Mouse (Mus musculus) forebrain, postnatal 0 days (tissue): ENCODE data around the gene Zfp280b. TPM values are rescaled to one million over a fixed set of nuclear protein-coding genes. Genes with fewer than 3 reads are reported as not detected.
"Not testable (repeated sequence)": the region's sequence is repeated elsewhere in the genome, so short reads cannot be mapped to it uniquely, and the experiment has no call there.

ENCODE experiments used
- ATAC-seq: fragments of 200-750 bp; cut with Nextera tagmentation; 2 replicates; pipeline ENCODE4 v1.8.0; 2017; ENCODE audit warnings: mild to moderate bottlenecking, moderate library complexity
- DNase-seq: peaks from one replicate; pipeline ENCODE4 v3.0.0-alpha.2; 2015
- H3K27ac ChIP-seq: fragments of 300-500 bp; sonication (generic); 2 replicates; pipeline ENCODE4 v1.5.1; 2014; ENCODE audit warnings: low read depth, mild to moderate bottlenecking, antibody characterized with exemption, low read length, moderate library complexity, mixed read lengths
- H3K27me3 ChIP-seq: fragments of 300-500 bp; sonication (generic); 2 replicates; pipeline ENCODE4 v1.6.1; 2014; ENCODE audit warnings: mild to moderate bottlenecking, low read length, mixed read lengths; ENCODE audit not compliant: insufficient read depth
- H3K36me3 ChIP-seq: fragments of 300-500 bp; sonication (generic); 2 replicates; pipeline ENCODE4 v1.6.1; 2014; ENCODE audit warnings: mild to moderate bottlenecking, moderate library complexity; ENCODE audit not compliant: insufficient read depth
- H3K4me1 ChIP-seq: fragments of 300-500 bp; sonication (generic); 2 replicates; pipeline ENCODE4 v1.6.1; 2014; ENCODE audit warnings: antibody characterized with exemption; ENCODE audit not compliant: insufficient read depth
- H3K4me2 ChIP-seq: fragments of 300-500 bp; sonication (generic); 2 replicates; pipeline ENCODE4 v1.6.1; 2014; ENCODE audit warnings: low read depth, mild to moderate bottlenecking, moderate library complexity
- H3K4me3 ChIP-seq: fragments of 300-500 bp; sonication (generic); 2 replicates; pipeline ENCODE4 v1.5.1; 2014; ENCODE audit warnings: low read depth, low read length, mixed read lengths
- H3K9ac ChIP-seq: fragments of 300-500 bp; sonication (generic); 2 replicates; pipeline ENCODE4 v1.6.1; 2014; ENCODE audit warnings: mild to moderate bottlenecking
- H3K9me3 ChIP-seq: fragments of 300-500 bp; sonication (generic); 2 replicates; pipeline ENCODE4 v1.6.1; 2016; ENCODE audit warnings: low read length
- CTCF ChIP-seq: sonication (generic); IDR thresholded peaks from 2 replicates; pipeline ENCODE4 v1.5.1; 2016; ENCODE audit warnings: antibody characterized with exemption, control low read depth, low read depth
- WGBS: fragments of 180-500 bp; shearing (Covaris S2); extraction: QIAGEN DNeasy Blood & Tissue Kit; methylation state at CpG from one replicate; pipeline ENCODE4 v1.1.7; 2014; 5-methylcytosine and 5-hydroxymethylcytosine counted together
- polyA plus RNA-seq: library from polyadenylated mRNA; unstranded; fragments of >200 nt; fragmentation: Nextera tagmentation; extraction: Ambion mirVana; gene quantifications from 2 replicates; pipeline ENCODE4 v1.2.1, GENCODE M21; 2015
- total RNA-seq: library from RNA; depleted of rRNA; stranded (reverse); fragments of >200 nt; gene quantifications from 2 replicates; pipeline ENCODE4 v1.2.3, GENCODE M21; 2014; rRNA removed

The Zfp280b gene
- total RNA-seq (5.8 and 7.9 TPM in 2 replicates), polyA plus RNA-seq (7.7 and 9.0 TPM in 2 replicates)

DNA sequence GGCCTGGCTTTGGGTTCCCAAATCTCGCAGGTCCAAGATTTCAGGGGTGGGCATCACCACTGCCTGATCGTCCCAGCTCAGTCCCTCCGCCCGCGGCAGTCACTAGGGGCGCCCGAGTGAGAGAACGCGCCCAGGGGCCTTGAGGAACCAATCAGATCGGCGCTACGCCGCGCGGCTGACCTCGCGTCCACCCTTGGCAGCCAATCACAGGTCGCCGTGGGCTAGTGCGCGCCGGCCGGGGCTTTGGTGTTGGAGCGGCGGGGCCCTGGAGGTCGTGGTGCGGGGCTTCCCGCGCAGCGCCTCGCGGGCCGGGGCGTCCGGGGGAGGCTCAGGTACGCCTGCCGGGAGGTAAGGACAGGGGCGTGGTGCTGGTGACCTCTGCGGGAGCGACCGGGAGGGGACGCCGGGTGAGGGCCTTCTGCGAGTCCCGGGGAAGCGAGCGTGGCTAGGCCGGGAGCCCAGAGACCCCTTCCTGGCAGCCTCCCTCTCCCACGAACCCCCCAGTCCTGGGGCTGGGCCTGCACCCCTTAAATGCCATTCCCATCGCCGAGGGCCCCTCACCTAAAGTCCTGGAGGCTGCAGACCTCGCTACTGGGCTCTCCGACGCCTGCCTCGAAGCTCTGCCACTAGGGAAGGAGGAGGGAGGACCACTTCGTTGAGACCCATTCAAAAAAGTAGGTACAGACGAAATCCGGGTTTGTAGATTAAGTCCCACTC, at the start of gene Zfp280b:
Zfp280b (plus strand) TSS at position 249 of the 717 bp plus-strand sequence.
- peak within 1 kb of the TSS; percentile 73 for H3K27ac ChIP-seq
- H3K27me3 ChIP-seq = no peaks in the 10 kb centered on the region
- peak within 1 kb of the TSS; percentile 69 for H3K4me3 ChIP-seq
- ATAC-seq (peak; percentile 99), DNase-seq (peak; percentile 96)
- H3K9me3 ChIP-seq = no peaks in the 10 kb centered on the region
- peaks cover 8% of the 10 kb centered on the region; the same call in 1 of the 2 replicates for H3K4me1 ChIP-seq
- peak within 1 kb of the TSS; percentile 91 for H3K9ac ChIP-seq
- peak; percentile 79 for TF ChIP-seq CTCF
- 2% methylated on average over 55 of the region's 58 CpGs for WGBS
- H3K4me2 ChIP-seq = peak within 1 kb of the TSS; percentile 82
- H3K36me3 ChIP-seq = peaks cover 5% of the 10 kb centered on the region; the same call in 1 of the 2 replicates

- no peak overlapping the region for H3K27ac ChIP-seq
- peak; percentile 20; the same call in 1 of the 2 replicates for ATAC-seq
- no peak overlapping the region for H3K4me2 ChIP-seq
- no peaks in the 10 kb centered on the region for H3K27me3 ChIP-seq
- no peak for DNase-seq
- H3K4me1 ChIP-seq = no peaks in the 10 kb centered on the region
- H3K36me3 ChIP-seq = no peaks in the 10 kb centered on the region
- 55% methylated on average over 4 of the region's 4 CpGs for WGBS
- TF ChIP-seq CTCF = no peak
- H3K9ac ChIP-seq = no peak overlapping the region
- H3K4me3 ChIP-seq = no peak overlapping the region
- no peaks in the 10 kb centered on the region for H3K9me3 ChIP-seq
These were observed 41.9 kb upstream of the Zfp280b start for GRCm38 (mm10) chr10:75990430-75991042.

DNA sequence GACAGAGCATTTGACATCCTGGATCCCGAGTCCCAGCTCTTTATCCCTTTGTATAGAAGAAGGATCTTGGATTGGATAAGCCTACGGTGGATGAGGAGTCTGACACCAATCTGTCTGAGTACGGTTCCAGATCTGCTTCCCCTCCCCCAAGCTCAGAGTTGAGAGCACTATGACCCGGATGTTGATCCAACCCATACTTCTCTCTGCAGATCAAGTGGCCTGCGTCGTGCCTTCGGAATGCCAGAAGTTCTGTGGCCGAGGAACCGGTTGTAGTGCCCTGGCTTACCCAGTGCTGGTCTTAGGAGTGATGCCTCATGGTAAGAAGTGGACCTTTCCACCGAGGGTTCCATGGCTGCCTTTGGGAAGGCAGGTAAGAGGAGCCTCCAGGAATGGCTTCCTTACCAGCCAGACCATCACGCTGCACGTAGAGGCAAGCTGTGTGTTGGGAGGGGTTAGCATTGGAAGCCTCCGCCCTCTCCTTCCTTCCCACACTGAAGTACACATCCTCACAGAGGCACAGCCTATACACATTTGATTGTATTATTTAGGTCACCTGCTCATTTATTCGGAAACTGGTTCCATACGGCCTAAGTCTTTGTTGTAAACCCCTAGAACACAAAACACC, 38.7 kb upstream of the Zfp280b start:
- no peaks in the 10 kb centered on the region for H3K36me3 ChIP-seq
- DNase-seq (no peak), ATAC-seq (no peak)
- H3K4me1 ChIP-seq = no peaks in the 10 kb centered on the region
- no peak overlapping the region for H3K4me2 ChIP-seq
- 91% methylated on average over 15 of the region's 15 CpGs for WGBS
- no peak overlapping the region for H3K9ac ChIP-seq
- no peak for TF ChIP-seq CTCF
- H3K9me3 ChIP-seq = no peaks in the 10 kb centered on the region
- no peak overlapping the region for H3K27ac ChIP-seq
- no peaks in the 10 kb centered on the region for H3K27me3 ChIP-seq
- no peak overlapping the region for H3K4me3 ChIP-seq

GRCm38 (mm10) chr10:75994531-75995210, 37.8 kb upstream of the Zfp280b start:
- H3K27ac ChIP-seq, H3K9ac ChIP-seq, H3K36me3 ChIP-seq, H3K4me3 ChIP-seq, H3K9me3 ChIP-seq, H3K4me1 ChIP-seq, H3K4me2 ChIP-seq, H3K27me3 ChIP-seq: not testable (repeated sequence)
- ATAC-seq = peak; percentile 84
- DNase-seq = peak; percentile 59
- 54% methylated on average over 12 of the region's 13 CpGs for WGBS

- H3K27me3 ChIP-seq = no peaks in the 10 kb centered on the region
- H3K9ac ChIP-seq = no peak overlapping the region
- H3K36me3 ChIP-seq = no peaks in the 10 kb centered on the region
- ATAC-seq (no peak), DNase-seq (no peak)
- no peak overlapping the region for H3K4me2 ChIP-seq
- no peak overlapping the region; the same call in 1 of the 2 replicates for H3K27ac ChIP-seq
- H3K4me3 ChIP-seq = no peak overlapping the region
- no peaks in the 10 kb centered on the region for H3K9me3 ChIP-seq
- H3K4me1 ChIP-seq = no peaks in the 10 kb centered on the region
- no peak for TF ChIP-seq CTCF
- 73% methylated on average over 11 of the region's 11 CpGs for WGBS
These were observed 37.0 kb upstream of the Zfp280b start for GRCm38 (mm10) chr10:75995463-75995862.

DNA sequence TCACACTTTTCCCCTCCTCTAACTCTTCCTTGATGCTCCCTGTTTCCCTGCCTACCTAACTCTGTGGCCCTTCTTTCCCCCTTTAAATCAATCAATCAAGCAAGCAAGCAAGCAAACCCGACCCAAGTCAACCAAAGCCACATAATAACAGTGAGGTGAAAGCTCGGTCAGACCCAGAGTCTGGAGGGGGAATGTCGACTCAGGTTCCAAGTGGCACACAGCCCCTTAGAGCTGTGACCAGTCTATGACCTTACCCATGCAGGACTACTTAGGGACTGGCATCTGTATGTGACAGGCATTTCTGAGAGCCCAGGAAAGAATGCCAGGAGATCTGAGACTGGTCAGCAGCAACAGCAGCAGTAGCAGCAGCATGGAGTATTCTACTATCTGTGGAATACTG, 36.1 kb upstream of the Zfp280b start:
- Histone ChIP-seq H3K36me3 (no peaks in the 10 kb centered on the region), H3K9me3 (no peaks in the 10 kb centered on the region), H3K27ac (no peak overlapping the region), H3K4me1 (no peaks in the 10 kb centered on the region), H3K9ac (no peak overlapping the region), H3K27me3 (no peaks in the 10 kb centered on the region), H3K4me2 (no peak overlapping the region), H3K4me3 (no peak overlapping the region)
- no peak for DNase-seq
- WGBS = 72% methylated on average over 3 of the region's 3 CpGs
- no peak for ATAC-seq
- no peak for TF ChIP-seq CTCF

DNA sequence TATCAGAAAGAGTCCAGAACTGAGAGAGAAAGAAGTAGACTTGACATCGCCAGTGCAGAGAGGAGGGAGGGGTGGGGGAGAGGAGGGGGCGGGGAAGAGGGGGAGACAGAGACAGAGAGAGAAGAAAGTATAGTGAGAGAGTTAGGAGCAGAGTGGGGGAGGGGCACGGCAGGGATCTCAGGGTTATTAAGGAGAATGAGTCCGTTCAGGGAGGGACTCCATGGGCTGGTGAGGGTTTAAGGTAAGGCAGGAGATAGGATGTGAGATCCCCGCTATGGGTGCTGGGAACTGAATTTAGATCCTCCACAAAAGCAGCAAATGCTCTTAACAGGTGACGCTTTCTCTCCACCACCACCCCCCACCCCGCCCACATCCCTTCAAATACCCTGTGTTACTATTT, 31.3 kb upstream of the Zfp280b start:
- Histone ChIP-seq H3K4me1 (0 out of 2 replicates have a peak, but pooled peaks cover 3% of the 10 kb centered on the region), H3K9me3 (no peaks in the 10 kb centered on the region), H3K4me3 (no peak overlapping the region), H3K9ac (no peak overlapping the region), H3K36me3 (no peaks in the 10 kb centered on the region), H3K27me3 (no peaks in the 10 kb centered on the region), H3K4me2 (no peak overlapping the region), H3K27ac (no peak overlapping the region)
- WGBS = 28% methylated on average over 7 of the region's 7 CpGs
- no peak for TF ChIP-seq CTCF
- DNase-seq (no peak), ATAC-seq (no peak)
